ENCODE assay signal across 8 mouse cellular contexts in the genomic region with DNA sequence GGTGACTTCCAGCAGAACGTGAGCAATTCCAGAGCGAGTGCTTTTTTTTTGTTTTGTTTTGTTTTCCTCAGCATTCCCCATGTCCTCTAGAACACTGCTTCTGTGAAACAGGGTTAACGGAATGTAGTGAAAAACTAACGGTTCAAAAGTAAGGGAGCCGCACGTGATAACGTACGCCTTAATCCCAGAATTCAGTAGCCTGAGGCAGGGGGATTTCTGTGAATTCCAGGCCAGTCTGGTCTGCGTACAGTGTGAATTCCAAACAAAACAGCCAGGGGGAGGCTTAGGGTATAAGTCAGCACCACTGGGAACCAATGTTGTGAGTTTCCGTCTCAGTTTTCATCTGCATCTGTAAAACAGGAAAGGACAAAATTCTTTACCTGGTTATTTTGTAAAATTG. TPM values are rescaled to one million over a fixed set of nuclear protein-coding genes. Genes with fewer than 3 reads are reported as not detected.
DNase-seq lines count a peak whose midpoint lies in the region; ATAC-seq lines count a peak whose summit lies in the region.

No protein-coding gene starts in this region.

- WGBS in kidney, embryonic 14.5 days = 16% methylated on average over 10 of the region's 10 CpGs
- 5% methylated on average over 10 of the region's 10 CpGs for whole genome bisulfite sequencing in limb, embryonic 15.5 days
- 13% methylated on average over 10 of the region's 10 CpGs for WGBS in neural tube, embryonic 14.5 days

- no peak for DNase-seq in kidney, adult 18-20 months
- DNase-seq in ZHBTc4 (ENCODE audit: low read depth, low spot score) = peak; percentile 60
- peak; percentile 40 for DNase-seq in forelimb bud, embryonic 11.5 days (ENCODE audit: low read depth, low spot score)
- no peak for DNase-seq in spleen, postnatal 36 days (ENCODE audit: low spot score in 2 of 2)
- no peak for DNase-seq in c-Kit-positive CD71-positive TER-119-positive erythroid progenitor cells, embryonic 14.5 days (ENCODE audit: low spot score)

- ATAC-seq in kidney, embryonic 14.5 days (ENCODE audit: low FRiP score, low TSS enrichment) = peak; percentile 62
- ATAC-seq in limb, embryonic 15.5 days (ENCODE audit: insufficient number of reproducible peaks, low FRiP score, low TSS enrichment, low read depth) = 0 out of 2 replicates have a peak, but pooled peaks have one; percentile 25
- ATAC-seq in neural tube, embryonic 14.5 days (ENCODE audit: low read depth) = peak; percentile 78

- no peaks in the 10 kb centered on the region for H3K27me3 ChIP-seq in kidney, embryonic 14.5 days (ENCODE audit: control insufficient read depth, insufficient read depth, low read length)
- H3K27me3 ChIP-seq in limb, embryonic 15.5 days = no peaks in the 10 kb centered on the region
- no peaks in the 10 kb centered on the region for H3K27me3 ChIP-seq in neural tube, embryonic 14.5 days (ENCODE audit: control insufficient read depth, insufficient read depth, low read length)

- H3K36me3 ChIP-seq in kidney, embryonic 14.5 days (ENCODE audit: control insufficient read depth, insufficient read depth, low read length) = peaks cover 15% of the 10 kb centered on the region
- H3K36me3 ChIP-seq in limb, embryonic 15.5 days = peaks cover 6% of the 10 kb centered on the region; the same call in 1 of the 2 replicates
- H3K36me3 ChIP-seq in neural tube, embryonic 14.5 days (ENCODE audit: control insufficient read depth, insufficient read depth, low read length) = peaks cover 12% of the 10 kb centered on the region; the same call in 1 of the 2 replicates

- H3K9ac ChIP-seq in kidney, embryonic 14.5 days (ENCODE audit: low read depth, low read length) = peak overlapping the region; percentile 76; the same call in 1 of the 2 replicates
- peak overlapping the region; percentile 79 for H3K9ac ChIP-seq in limb, embryonic 15.5 days
- H3K9ac ChIP-seq in neural tube, embryonic 14.5 days (replicated peaks; ENCODE audit: low read depth, low read length) = peak overlapping the region; percentile 67

- H3K4me3 ChIP-seq in kidney, embryonic 14.5 days (ENCODE audit: low read length) = peak overlapping the region; percentile 81
- H3K4me3 ChIP-seq in limb, embryonic 15.5 days = peak overlapping the region; percentile 78
- peak overlapping the region; percentile 67 for H3K4me3 ChIP-seq in neural tube, embryonic 14.5 days (ENCODE audit: low read depth, low read length)

- peaks cover 17% of the 10 kb centered on the region for H3K4me1 ChIP-seq in kidney, embryonic 14.5 days (ENCODE audit: control insufficient read depth, insufficient read depth, low read length)
- peaks cover 12% of the 10 kb centered on the region; the same call in 1 of the 2 replicates for H3K4me1 ChIP-seq in limb, embryonic 15.5 days
- peaks cover 9% of the 10 kb centered on the region; the same call in 1 of the 2 replicates for H3K4me1 ChIP-seq in neural tube, embryonic 14.5 days (ENCODE audit: control insufficient read depth, insufficient read depth, low read length)

- peak overlapping the region; percentile 87 for H3K27ac ChIP-seq in kidney, embryonic 14.5 days (ENCODE audit: low read depth, low read length)
- peak overlapping the region; percentile 96 for H3K27ac ChIP-seq in limb, embryonic 15.5 days
- H3K27ac ChIP-seq in neural tube, embryonic 14.5 days (ENCODE audit: low read depth, low read length) = peak overlapping the region; percentile 85

- H3K9me3 ChIP-seq in kidney, embryonic 14.5 days (ENCODE audit: control insufficient read depth, low read length) = no peaks in the 10 kb centered on the region
- no peaks in the 10 kb centered on the region for H3K9me3 ChIP-seq in limb, embryonic 15.5 days
- no peaks in the 10 kb centered on the region for H3K9me3 ChIP-seq in neural tube, embryonic 14.5 days (ENCODE audit: control insufficient read depth, low read length)

- peak overlapping the region; percentile 70 for H3K4me2 ChIP-seq in kidney, embryonic 14.5 days (replicated peaks; ENCODE audit: low read depth, low read length)
- H3K4me2 ChIP-seq in limb, embryonic 15.5 days = peak overlapping the region; percentile 59
- H3K4me2 ChIP-seq in neural tube, embryonic 14.5 days (ENCODE audit: low read depth, low read length) = peak overlapping the region; percentile 72

RNA-seq across cellular contexts. Expression of gene Tmem126a, which starts 0.5 kb away (rescaled TPM):
- polyA plus RNA-seq in kidney, embryonic 14.5 days (2014; fragmentation: Nextera tagmentation; extraction: Ambion mirVana) = 113 and 132 TPM in 2 replicates
- polyA plus RNA-seq in limb, embryonic 15.5 days (2015; fragmentation: Nextera tagmentation; extraction: Ambion mirVana) = 80.0 and 87.4 TPM in 2 replicates
- 139 and 153 TPM in 2 replicates for polyA plus RNA-seq in neural tube, embryonic 14.5 days (2014; fragmentation: Nextera tagmentation; extraction: Ambion mirVana)

RNA-seq across cellular contexts. Expression of gene Crebzf, which starts 15.0 kb away (rescaled TPM):
- polyA plus RNA-seq in kidney, embryonic 14.5 days (2014; fragmentation: Nextera tagmentation; extraction: Ambion mirVana) = 54.2 and 55.3 TPM in 2 replicates
- polyA plus RNA-seq in limb, embryonic 15.5 days (2015; fragmentation: Nextera tagmentation; extraction: Ambion mirVana) = 18.7 and 31.9 TPM in 2 replicates
- 49.5 and 54.2 TPM in 2 replicates for polyA plus RNA-seq in neural tube, embryonic 14.5 days (2014; fragmentation: Nextera tagmentation; extraction: Ambion mirVana)

RNA-seq across cellular contexts. Expression of gene Tmem126b, which starts 18.3 kb away (rescaled TPM):
- 33.1 and 33.5 TPM in 2 replicates for polyA plus RNA-seq in kidney, embryonic 14.5 days (2014; fragmentation: Nextera tagmentation; extraction: Ambion mirVana)
- polyA plus RNA-seq in limb, embryonic 15.5 days (2015; fragmentation: Nextera tagmentation; extraction: Ambion mirVana) = 34.1 and 35.1 TPM in 2 replicates
- 41.0 and 48.2 TPM in 2 replicates for polyA plus RNA-seq in neural tube, embryonic 14.5 days (2014; fragmentation: Nextera tagmentation; extraction: Ambion mirVana)

RNA-seq across cellular contexts. Expression of gene Dlg2, which starts 19.0 kb away (rescaled TPM):
- 0.97 and 1.0 TPM in 2 replicates for polyA plus RNA-seq in kidney, embryonic 14.5 days (2014; fragmentation: Nextera tagmentation; extraction: Ambion mirVana)
- 7.6 TPM in 2 replicates for polyA plus RNA-seq in limb, embryonic 15.5 days (2015; fragmentation: Nextera tagmentation; extraction: Ambion mirVana)
- 29.4 and 48.0 TPM in 2 replicates for polyA plus RNA-seq in neural tube, embryonic 14.5 days (2014; fragmentation: Nextera tagmentation; extraction: Ambion mirVana)

RNA-seq across cellular contexts. Expression of gene Ccdc89, which starts 31.1 kb away (rescaled TPM):
- polyA plus RNA-seq in kidney, embryonic 14.5 days (2014; fragmentation: Nextera tagmentation; extraction: Ambion mirVana) = 1.8 and 2.4 TPM in 2 replicates
- 0.69 and 1.5 TPM in 2 replicates for polyA plus RNA-seq in limb, embryonic 15.5 days (2015; fragmentation: Nextera tagmentation; extraction: Ambion mirVana)
- polyA plus RNA-seq in neural tube, embryonic 14.5 days (2014; fragmentation: Nextera tagmentation; extraction: Ambion mirVana) = 1.8 and 2.1 TPM in 2 replicates

Comparison
In these comparisons a context has a peak if more than half of its experiments do, and no peak if none do; other contexts are left out.
1. ATAC-seq: peak in every context shown above with its lines; median percentile 78 in neural tube, embryonic 14.5 days; 62 in kidney, embryonic 14.5 days; 25 in limb, embryonic 15.5 days.
2. DNase-seq: peak in ZHBTc4 (single experiment) and forelimb bud, embryonic 11.5 days (single experiment); none in kidney, adult 18-20 months (single experiment), spleen, postnatal 36 days (0 of 2) and c-Kit-positive CD71-positive TER-119-positive erythroid progenitor cells, embryonic 14.5 days (single experiment).
3. Peak in every context shown above with its lines, with median percentiles within 50 percentile points of each other: H3K27ac ChIP-seq, H3K4me2 ChIP-seq, H3K4me3 ChIP-seq and H3K9ac ChIP-seq.